ENCODE assay signal across 7 mouse cellular contexts in genomic region chr11:58846919-58847461, GRCm38 (mm10). TPM values are rescaled to one million over a fixed set of nuclear protein-coding genes. Genes with fewer than 3 reads are reported as not detected.
DNase-seq lines count a peak whose midpoint lies in the region; ATAC-seq and TF ChIP-seq lines count a peak whose summit lies in the region.

Gm12258 (plus strand) TSS chr11:58847158.

- no peaks in the 10 kb centered on the region for H3K9me3 ChIP-seq in embryonic facial prominence, embryonic 10.5 days
- no peaks in the 10 kb centered on the region for H3K9me3 ChIP-seq in intestine, postnatal 0 days (ENCODE audit: control insufficient read depth)
- no peaks in the 10 kb centered on the region for H3K9me3 ChIP-seq in midbrain, embryonic 12.5 days

- TF ChIP-seq POLR2A in small intestine, adult 2 months (IDR thresholded peaks at IDR 0.05; ENCODE audit: low read depth, low read length), result 0 out of 2 replicates have a peak, but pooled peaks have one; percentile 45

- H3K9ac ChIP-seq in intestine, postnatal 0 days (ENCODE audit: low read depth, low read length), result peak within 1 kb of the TSS; percentile 71
- H3K9ac ChIP-seq in midbrain, embryonic 12.5 days (replicated peaks), result peak within 1 kb of the TSS; percentile 79

- no peaks in the 10 kb centered on the region for H3K27me3 ChIP-seq in embryonic facial prominence, embryonic 10.5 days (replicated peaks; ENCODE audit: low read depth, poor library complexity, severe bottlenecking)
- no peaks in the 10 kb centered on the region for H3K27me3 ChIP-seq in intestine, postnatal 0 days (replicated peaks; ENCODE audit: control insufficient read depth, insufficient read depth, low read length)
- H3K27me3 ChIP-seq in midbrain, embryonic 12.5 days, result no peaks in the 10 kb centered on the region
- no peaks in the 10 kb centered on the region for H3K27me3 ChIP-seq in small intestine, adult 2 months (ENCODE audit: control insufficient read depth, insufficient read depth, low read length)

- H3K4me2 ChIP-seq in intestine, postnatal 0 days (replicated peaks; ENCODE audit: low read depth), result peak within 1 kb of the TSS; percentile 79
- H3K4me2 ChIP-seq in midbrain, embryonic 12.5 days (replicated peaks), result peak within 1 kb of the TSS; percentile 92

- TF ChIP-seq CTCF in intestine, postnatal 0 days (IDR thresholded peaks at IDR 0.05; ENCODE audit: low read depth), result no peak
- no peak for TF ChIP-seq CTCF in small intestine, adult 2 months (IDR thresholded peaks at IDR 0.05; ENCODE audit: extremely low read depth, insufficient read length, insufficient replicate concordance, low read depth, low read length)

- under 1% methylated on average over 24 of the region's 24 CpGs for WGBS in embryonic facial prominence, embryonic 10.5 days
- under 1% methylated on average over 24 of the region's 24 CpGs for WGBS in intestine, postnatal 0 days
- under 1% methylated on average over 24 of the region's 24 CpGs for WGBS in midbrain, embryonic 12.5 days
- under 1% methylated on average over 24 of the region's 24 CpGs for WGBS in small intestine, adult 2 months

- intact Hi-C loops in left cerebral cortex, postnatal 4 days (cut with DNase I), result no loop called here

- peaks cover 9% of the 10 kb centered on the region for H3K4me1 ChIP-seq in embryonic facial prominence, embryonic 10.5 days
- H3K4me1 ChIP-seq in intestine, postnatal 0 days (replicated peaks; ENCODE audit: control insufficient read depth, insufficient read depth, low read length), result no peaks in the 10 kb centered on the region
- H3K4me1 ChIP-seq in midbrain, embryonic 12.5 days, result peaks cover 8% of the 10 kb centered on the region
- H3K4me1 ChIP-seq in small intestine, adult 2 months (ENCODE audit: control insufficient read depth, insufficient read depth, insufficient read length, low read length), result 0 out of 2 replicates have a peak, but pooled peaks cover 2% of the 10 kb centered on the region

- peak; percentile 88 for DNase-seq in adrenal gland, postnatal 10 days
- DNase-seq in embryonic facial prominence, embryonic 10.5 days (ENCODE audit: low spot score), result peak; percentile 89
- DNase-seq in gonadal fat pad, adult 2 months (ENCODE audit: low read depth), result peak; percentile 96
- DNase-seq in left cerebral cortex, postnatal 4 days, result peak; percentile 84

- H3K36me3 ChIP-seq in embryonic facial prominence, embryonic 10.5 days (replicated peaks), result peaks cover 33% of the 10 kb centered on the region
- H3K36me3 ChIP-seq in intestine, postnatal 0 days (ENCODE audit: control insufficient read depth, insufficient read depth), result peaks cover 12% of the 10 kb centered on the region
- peaks cover 28% of the 10 kb centered on the region for H3K36me3 ChIP-seq in midbrain, embryonic 12.5 days
- peaks cover 1% of the 10 kb centered on the region for H3K36me3 ChIP-seq in small intestine, adult 2 months (ENCODE audit: control insufficient read depth, insufficient read depth, low read length)

- peak within 1 kb of the TSS; percentile 84 for H3K27ac ChIP-seq in embryonic facial prominence, embryonic 10.5 days (replicated peaks)
- peak within 1 kb of the TSS; percentile 31; the same call in 1 of the 2 replicates for H3K27ac ChIP-seq in intestine, postnatal 0 days (ENCODE audit: low read depth, low read length)
- peak within 1 kb of the TSS; percentile 67 for H3K27ac ChIP-seq in midbrain, embryonic 12.5 days (replicated peaks)
- 0 out of 2 replicates have a peak within 1 kb of the TSS, but pooled peaks have one; percentile 13 for H3K27ac ChIP-seq in small intestine, adult 2 months (ENCODE audit: insufficient read depth, low read depth, low read length)

- ATAC-seq in intestine, postnatal 0 days, result peak; percentile 100
- peak; percentile 100 for ATAC-seq in midbrain, embryonic 12.5 days (ENCODE audit: low FRiP score, low read depth)

- H3K4me3 ChIP-seq in embryonic facial prominence, embryonic 10.5 days, result peak within 1 kb of the TSS; percentile 79
- H3K4me3 ChIP-seq in intestine, postnatal 0 days (ENCODE audit: low read depth, low read length), result peak within 1 kb of the TSS; percentile 77
- H3K4me3 ChIP-seq in midbrain, embryonic 12.5 days, result peak within 1 kb of the TSS; percentile 84
- H3K4me3 ChIP-seq in small intestine, adult 2 months (ENCODE audit: low read depth, low read length), result peak within 1 kb of the TSS; percentile 80

RNA-seq across cellular contexts. Expression of gene Gm12258, which starts in this region (rescaled TPM):
- total RNA-seq in adrenal gland, postnatal 10 days (2021), result 1 to 10 TPM; 3.5 to 7.5 TPM
- 8.7 and 9.1 TPM in 2 replicates for polyA plus RNA-seq in embryonic facial prominence, embryonic 10.5 days (2016; fragmentation: Nextera tagmentation; extraction: Ambion mirVana)
- 4.6 and 6.2 TPM in 2 replicates for polyA plus RNA-seq in gonadal fat pad, adult 2 months (2012; rRNA removed)
- 1.6 and 1.9 TPM in 2 replicates for polyA plus RNA-seq in intestine, postnatal 0 days (2015; fragmentation: Nextera tagmentation; extraction: Ambion mirVana)
- total RNA-seq in left cerebral cortex, postnatal 4 days (2021), result 10 to 100 TPM; 18.4 TPM
- 17.7 and 19.9 TPM in 2 replicates for polyA plus RNA-seq in midbrain, embryonic 12.5 days (2016; fragmentation: Nextera tagmentation; extraction: Ambion mirVana)
- polyA plus RNA-seq in small intestine, adult 2 months (2012; rRNA removed), result 0.29 and 0.57 TPM in 2 replicates

Comparison
In these comparisons a context has a peak if more than half of its experiments do, and no peak if none do; other contexts are left out.
1. Peak in every context shown above with its lines: DNase-seq, ATAC-seq, H3K4me3 ChIP-seq and H3K27ac ChIP-seq.
2. H3K27ac ChIP-seq: peak in every context shown above with its lines; median percentile 84 in embryonic facial prominence, embryonic 10.5 days; 67 in midbrain, embryonic 12.5 days; 31 in intestine, postnatal 0 days; 13 in small intestine, adult 2 months.